Mouse (Mus musculus): ENCODE results near the gene Acadl.

The Acadl gene

GRCm38 (mm10) chr1:66862712-66863511 lies at the start of gene Acadl:
Gene Acadl (minus strand): TSS chr1:66863277.
- in situ Hi-C loops (cut with MboI; ENCODE audit: unreplicated experiment in 2 of 2) = no loop called here

GRCm38 (mm10) chr1:66912305-66912704 lies 49.2 kb upstream of the Acadl start:
- in situ Hi-C loops (cut with MboI; ENCODE audit: unreplicated experiment in 2 of 2) = loop anchor here in 1 of 2 experiments (25.0 kb wide), 1 partner anchor 725 kb away; no protein-coding TSS in a partner anchor

GRCm38 (mm10) chr1:66902566-66902965 lies 39.5 kb upstream of the Acadl start:
- in situ Hi-C loops (cut with MboI; ENCODE audit: unreplicated experiment in 2 of 2) = loop anchor here in 1 of 2 experiments (25.0 kb wide), 1 partner anchor 735 kb away; no protein-coding TSS in a partner anchor

GRCm38 (mm10) chr1:66900946-66901345 lies 37.9 kb upstream of the Acadl start:
- in situ Hi-C loops (cut with MboI; ENCODE audit: unreplicated experiment in 2 of 2) = loop anchor here in 1 of 2 experiments (25.0 kb wide), 1 partner anchor 736 kb away; no protein-coding TSS in a partner anchor

- in situ Hi-C loops (cut with MboI; ENCODE audit: unreplicated experiment in 2 of 2) = loop anchor here (5.0 to 25.0 kb wide), 4 partner anchors 94 to 1613 kb away; partner anchors contain the start of gene Pth2r (in 2 of the 2)
Observed at GRCm38 (mm10) chr1:66898261-66898660, 35.2 kb upstream of the Acadl start.

- in situ Hi-C loops (cut with MboI; ENCODE audit: unreplicated experiment in 2 of 2) = loop anchor here (5.0 to 25.0 kb wide), 4 partner anchors 96 to 1612 kb away; partner anchors contain the start of gene Pth2r (in 2 of the 2)
Observed at GRCm38 (mm10) chr1:66896556-66896955, 33.5 kb upstream of the Acadl start.

- in situ Hi-C loops (cut with MboI; ENCODE audit: unreplicated experiment in 2 of 2) = loop anchor here (5.0 to 25.0 kb wide), 4 partner anchors 96 to 1611 kb away; partner anchors contain the start of gene Pth2r (in 2 of the 2)
Observed at GRCm38 (mm10) chr1:66896125-66896524, 33.0 kb upstream of the Acadl start.

GRCm38 (mm10) chr1:66895837-66896118 lies 32.7 kb upstream of the Acadl start:
- in situ Hi-C loops (cut with MboI; ENCODE audit: unreplicated experiment in 2 of 2) = loop anchor here (5.0 to 25.0 kb wide), 4 partner anchors 97 to 1611 kb away; partner anchors contain the start of gene Pth2r (in 2 of the 2)

GRCm38 (mm10) chr1:66895093-66895836 lies 32.2 kb upstream of the Acadl start:
- in situ Hi-C loops (cut with MboI; ENCODE audit: unreplicated experiment in 2 of 2) = loop anchor here (5.0 to 25.0 kb wide), 4 partner anchors 97 to 1610 kb away; partner anchors contain the start of gene Pth2r (in 2 of the 2)

GRCm38 (mm10) chr1:66887175-66887574 lies 24.1 kb upstream of the Acadl start:
- in situ Hi-C loops (cut with MboI; ENCODE audit: unreplicated experiment in 2 of 2) = loop anchor here in 1 of 2 experiments (25.0 kb wide), 1 partner anchor 1600 kb away; the partner anchor contains the start of gene Pth2r

GRCm38 (mm10) chr1:66880217-66880616 lies 17.1 kb upstream of the Acadl start:
- in situ Hi-C loops (cut with MboI; ENCODE audit: unreplicated experiment in 2 of 2) = loop anchor here in 1 of 2 experiments (25.0 kb wide), 1 partner anchor 1593 kb away; the partner anchor contains the start of gene Pth2r

GRCm38 (mm10) chr1:66874740-66875139 lies 11.7 kb upstream of the Acadl start:
- in situ Hi-C loops (cut with MboI; ENCODE audit: unreplicated experiment in 2 of 2) = loop anchor here in 1 of 2 experiments (25.0 kb wide), 1 partner anchor 1587 kb away; the partner anchor contains the start of gene Pth2r

GRCm38 (mm10) chr1:66871591-66871990 lies 8.5 kb upstream of the Acadl start:
- in situ Hi-C loops (cut with MboI; ENCODE audit: unreplicated experiment in 2 of 2) = no loop called here

GRCm38 (mm10) chr1:66865633-66866032 lies 2.6 kb upstream of the Acadl start:
- in situ Hi-C loops (cut with MboI; ENCODE audit: unreplicated experiment in 2 of 2) = no loop called here

- in situ Hi-C loops (cut with MboI; ENCODE audit: unreplicated experiment in 2 of 2) = no loop called here
Observed at GRCm38 (mm10) chr1:66863741-66864495, 841 bp upstream of the Acadl start.

GRCm38 (mm10) chr1:66861764-66862672 lies 1.1 kb downstream of the Acadl start:
- in situ Hi-C loops (cut with MboI; ENCODE audit: unreplicated experiment in 2 of 2) = no loop called here

- in situ Hi-C loops (cut with MboI; ENCODE audit: unreplicated experiment in 2 of 2) = loop anchor here (10.0 to 25.0 kb wide), 2 partner anchors 123 to 560 kb away; no protein-coding TSS in a partner anchor
Observed at GRCm38 (mm10) chr1:66847506-66847905, 15.6 kb downstream of the Acadl start.

- in situ Hi-C loops (cut with MboI; ENCODE audit: unreplicated experiment in 2 of 2) = loop anchor here (10.0 to 25.0 kb wide), 2 partner anchors 121 to 559 kb away; no protein-coding TSS in a partner anchor
Observed at GRCm38 (mm10) chr1:66845690-66846318, 17.3 kb downstream of the Acadl start.
